Mouse (Mus musculus): ENCODE measurements at regions not wholly inside any gene's neighbourhood (a gene's known extent, or its start where the extent isn't known, plus 50 kb on each side); places are given as distances from the start of the nearest gene placed in this dataset.

- WGBS = 85% methylated on average over 1 of the region's 1 CpGs
- Histone ChIP-seq H3K4me2 (ENCODE audit: low read depth, low read length) (no peak overlapping the region), H3K9me3 (replicated peaks; ENCODE audit: control insufficient read depth, low read length) (no peaks in the 10 kb centered on the region), H3K36me3 (replicated peaks; ENCODE audit: control insufficient read depth, insufficient read depth, low read depth, low read length) (no peaks in the 10 kb centered on the region), H3K4me3 (ENCODE audit: low read depth, low read length) (no peak overlapping the region), H3K27me3 (ENCODE audit: control insufficient read depth, insufficient read depth, low read length) (no peaks in the 10 kb centered on the region), H3K9ac (replicated peaks; ENCODE audit: low read length) (no peak overlapping the region), H3K4me1 (ENCODE audit: control insufficient read depth, insufficient read depth, low read length) (no peaks in the 10 kb centered on the region), H3K27ac (replicated peaks; ENCODE audit: low read depth, low read length) (no peak overlapping the region)
- no peak for ATAC-seq (replicated peaks; ENCODE audit: insufficient number of reproducible peaks, low FRiP score, low TSS enrichment, low read depth)
- DNase-seq (ENCODE audit: low spot score) = no peak
Observed at GRCm38 (mm10) chr12:29180576-29180975, 347.6 kb upstream of the Myt1l start.

DNA sequence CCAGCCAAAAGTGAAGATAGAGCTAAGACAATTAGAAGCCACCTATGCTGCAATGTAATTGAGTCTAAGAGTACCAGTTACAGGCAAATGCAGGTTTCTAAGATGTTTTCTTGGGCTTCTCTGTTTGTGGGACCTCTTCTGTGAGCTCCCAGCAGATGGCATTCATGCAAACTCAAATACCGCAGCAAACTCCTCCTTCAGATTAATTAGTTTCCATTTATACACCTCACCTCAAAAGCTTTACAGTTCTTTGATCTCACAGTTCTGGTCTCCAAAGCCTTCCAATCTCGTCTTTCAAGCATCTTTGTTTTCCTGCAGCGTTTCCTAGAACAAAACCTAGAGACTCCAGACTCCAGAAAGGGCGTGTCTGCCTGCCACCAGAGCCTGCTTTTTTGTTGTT lies 340.6 kb upstream of the Myt1l start:
- no peak overlapping the region for H3K4me2 ChIP-seq (ENCODE audit: low read depth, low read length)
- H3K9me3 ChIP-seq (replicated peaks; ENCODE audit: control insufficient read depth, low read length) = no peaks in the 10 kb centered on the region
- WGBS = 64% methylated on average over 4 of the region's 4 CpGs
- no peak overlapping the region for H3K4me3 ChIP-seq (ENCODE audit: low read depth, low read length)
- no peaks in the 10 kb centered on the region for H3K36me3 ChIP-seq (replicated peaks; ENCODE audit: control insufficient read depth, insufficient read depth, low read depth, low read length)
- H3K27me3 ChIP-seq (ENCODE audit: control insufficient read depth, insufficient read depth, low read length) = no peaks in the 10 kb centered on the region
- no peak overlapping the region for H3K27ac ChIP-seq (replicated peaks; ENCODE audit: low read depth, low read length)
- no peak for ATAC-seq (replicated peaks; ENCODE audit: insufficient number of reproducible peaks, low FRiP score, low TSS enrichment, low read depth)
- no peak for DNase-seq (ENCODE audit: low spot score)
- no peaks in the 10 kb centered on the region for H3K4me1 ChIP-seq (ENCODE audit: control insufficient read depth, insufficient read depth, low read length)
- no peak overlapping the region for H3K9ac ChIP-seq (replicated peaks; ENCODE audit: low read length)

GRCm38 (mm10) chr12:29192391-29192790 lies 335.8 kb upstream of the Myt1l start:
- Histone ChIP-seq H3K9ac (replicated peaks; ENCODE audit: low read length) (no peak overlapping the region), H3K4me2 (ENCODE audit: low read depth, low read length) (no peak overlapping the region), H3K27me3 (ENCODE audit: control insufficient read depth, insufficient read depth, low read length) (no peaks in the 10 kb centered on the region), H3K27ac (replicated peaks; ENCODE audit: low read depth, low read length) (no peak overlapping the region), H3K4me1 (ENCODE audit: control insufficient read depth, insufficient read depth, low read length) (no peaks in the 10 kb centered on the region), H3K4me3 (ENCODE audit: low read depth, low read length) (no peak overlapping the region), H3K36me3 (replicated peaks; ENCODE audit: control insufficient read depth, insufficient read depth, low read depth, low read length) (no peaks in the 10 kb centered on the region), H3K9me3 (replicated peaks; ENCODE audit: control insufficient read depth, low read length) (no peaks in the 10 kb centered on the region)
- WGBS = 86% methylated on average over 3 of the region's 3 CpGs
- no peak for DNase-seq (ENCODE audit: low spot score)
- no peak for ATAC-seq (replicated peaks; ENCODE audit: insufficient number of reproducible peaks, low FRiP score, low TSS enrichment, low read depth)

DNA sequence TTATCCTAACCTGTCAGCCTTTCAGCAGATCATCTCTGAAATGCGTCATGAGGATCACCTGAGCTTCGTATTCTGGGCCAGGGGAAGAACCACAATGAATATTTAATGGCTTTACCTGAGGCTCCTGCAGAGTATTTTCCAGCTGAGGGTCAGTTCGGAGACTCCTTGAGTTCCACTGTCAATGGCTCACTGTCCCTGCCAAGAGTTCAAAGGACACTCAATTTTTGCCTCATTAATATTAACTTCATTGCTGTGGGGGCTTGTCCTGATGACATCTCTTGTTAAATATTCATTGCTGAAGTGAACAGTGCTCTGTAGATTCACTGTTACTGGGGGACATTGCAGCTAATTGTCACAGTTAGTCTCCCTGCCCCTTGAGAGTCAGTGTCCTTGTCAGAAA lies 316.2 kb upstream of the Myt1l start:
- no peak overlapping the region for H3K4me2 ChIP-seq (ENCODE audit: low read depth, low read length)
- no peak for ATAC-seq (replicated peaks; ENCODE audit: insufficient number of reproducible peaks, low FRiP score, low TSS enrichment, low read depth)
- no peaks in the 10 kb centered on the region for H3K4me1 ChIP-seq (ENCODE audit: control insufficient read depth, insufficient read depth, low read length)

DNA sequence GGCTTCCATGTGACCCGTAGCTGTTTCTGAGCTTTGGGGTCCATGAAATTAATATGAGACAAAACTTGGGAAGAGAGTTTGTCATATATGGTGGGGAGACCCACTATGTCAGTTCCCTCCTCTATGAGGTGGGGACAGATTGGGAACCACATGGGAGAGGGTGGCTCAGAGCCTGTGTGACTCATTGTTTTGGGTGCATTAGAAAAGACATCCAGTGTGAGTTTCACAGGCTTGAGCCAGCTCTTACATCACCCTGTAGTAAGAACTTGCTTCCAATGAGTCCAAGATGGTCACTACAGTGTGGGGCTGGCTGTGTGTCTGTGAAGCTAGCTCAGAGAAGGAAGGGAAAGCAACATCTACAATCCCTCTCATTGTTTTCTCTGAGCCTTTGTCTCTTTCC lies 314.6 kb upstream of the Myt1l start:
- no peaks in the 10 kb centered on the region for H3K9me3 ChIP-seq (replicated peaks; ENCODE audit: control insufficient read depth, low read length)
- no peaks in the 10 kb centered on the region for H3K4me1 ChIP-seq (ENCODE audit: control insufficient read depth, insufficient read depth, low read length)
- no peak overlapping the region for H3K27ac ChIP-seq (replicated peaks; ENCODE audit: low read depth, low read length)
- ATAC-seq (replicated peaks; ENCODE audit: insufficient number of reproducible peaks, low FRiP score, low TSS enrichment, low read depth) (no peak), DNase-seq (ENCODE audit: low spot score) (no peak)
- 92% methylated on average over 1 of the region's 1 CpGs for WGBS
- H3K4me2 ChIP-seq (ENCODE audit: low read depth, low read length) = no peak overlapping the region
- H3K27me3 ChIP-seq (ENCODE audit: control insufficient read depth, insufficient read depth, low read length) = no peaks in the 10 kb centered on the region
- H3K9ac ChIP-seq (replicated peaks; ENCODE audit: low read length) = no peak overlapping the region
- H3K36me3 ChIP-seq (replicated peaks; ENCODE audit: control insufficient read depth, insufficient read depth, low read depth, low read length) = no peaks in the 10 kb centered on the region
- H3K4me3 ChIP-seq (ENCODE audit: low read depth, low read length) = no peak overlapping the region

More for the DNA sequence above, 316.2 kb upstream of the Myt1l start:
- no peak for DNase-seq (ENCODE audit: low spot score)
- Histone ChIP-seq H3K9ac (replicated peaks; ENCODE audit: low read length) (no peak overlapping the region), H3K4me3 (ENCODE audit: low read depth, low read length) (no peak overlapping the region), H3K9me3 (replicated peaks; ENCODE audit: control insufficient read depth, low read length) (no peaks in the 10 kb centered on the region), H3K36me3 (replicated peaks; ENCODE audit: control insufficient read depth, insufficient read depth, low read depth, low read length) (no peaks in the 10 kb centered on the region), H3K27ac (replicated peaks; ENCODE audit: low read depth, low read length) (no peak overlapping the region), H3K27me3 (ENCODE audit: control insufficient read depth, insufficient read depth, low read length) (no peaks in the 10 kb centered on the region)
- WGBS = 59% methylated on average over 3 of the region's 3 CpGs

DNA sequence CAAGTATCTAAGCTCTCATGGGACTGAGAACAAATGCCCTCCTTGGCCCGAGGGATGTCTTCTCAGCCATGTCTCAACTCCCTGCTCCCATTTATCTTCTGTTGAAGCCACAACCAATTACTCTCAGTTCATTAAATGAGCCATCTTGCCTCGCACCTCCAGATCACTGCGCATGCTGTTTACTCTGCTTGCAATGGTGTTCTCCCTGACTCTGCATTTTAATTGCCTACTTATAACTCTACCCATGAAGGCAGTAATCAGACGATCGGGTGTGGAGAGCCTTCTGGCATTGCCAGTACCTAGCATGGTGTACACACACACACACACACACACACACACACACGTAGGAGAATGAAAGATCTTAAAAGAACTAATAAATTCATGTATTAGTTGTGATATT lies 306.1 kb upstream of the Myt1l start:
- Histone ChIP-seq H3K9ac (replicated peaks; ENCODE audit: low read length) (no peak overlapping the region), H3K4me3 (ENCODE audit: low read depth, low read length) (no peak overlapping the region), H3K9me3 (replicated peaks; ENCODE audit: control insufficient read depth, low read length) (no peaks in the 10 kb centered on the region), H3K27ac (replicated peaks; ENCODE audit: low read depth, low read length) (no peak overlapping the region), H3K4me2 (ENCODE audit: low read depth, low read length) (no peak overlapping the region), H3K36me3 (replicated peaks; ENCODE audit: control insufficient read depth, insufficient read depth, low read depth, low read length) (no peaks in the 10 kb centered on the region), H3K27me3 (ENCODE audit: control insufficient read depth, insufficient read depth, low read length) (no peaks in the 10 kb centered on the region), H3K4me1 (ENCODE audit: control insufficient read depth, insufficient read depth, low read length) (no peaks in the 10 kb centered on the region)
- no peak for DNase-seq (ENCODE audit: low spot score)
- no peak for ATAC-seq (replicated peaks; ENCODE audit: insufficient number of reproducible peaks, low FRiP score, low TSS enrichment, low read depth)
- 92% methylated on average over 6 of the region's 6 CpGs for WGBS

GRCm38 (mm10) chr12:29226001-29226400 lies 302.2 kb upstream of the Myt1l start:
- Histone ChIP-seq H3K9ac (replicated peaks; ENCODE audit: low read length) (no peak overlapping the region), H3K27me3 (ENCODE audit: control insufficient read depth, insufficient read depth, low read length) (no peaks in the 10 kb centered on the region), H3K4me1 (ENCODE audit: control insufficient read depth, insufficient read depth, low read length) (no peaks in the 10 kb centered on the region), H3K27ac (replicated peaks; ENCODE audit: low read depth, low read length) (no peak overlapping the region), H3K9me3 (replicated peaks; ENCODE audit: control insufficient read depth, low read length) (no peaks in the 10 kb centered on the region), H3K4me3 (ENCODE audit: low read depth, low read length) (no peak overlapping the region), H3K36me3 (replicated peaks; ENCODE audit: control insufficient read depth, insufficient read depth, low read depth, low read length) (no peaks in the 10 kb centered on the region), H3K4me2 (ENCODE audit: low read depth, low read length) (no peak overlapping the region)
- 48% methylated on average over 1 of the region's 1 CpGs for WGBS
- ATAC-seq (replicated peaks; ENCODE audit: insufficient number of reproducible peaks, low FRiP score, low TSS enrichment, low read depth) (no peak), DNase-seq (ENCODE audit: low spot score) (no peak)

GRCm38 (mm10) chr12:29232492-29233447 lies 295.4 kb upstream of the Myt1l start:
- no peak for ATAC-seq (replicated peaks; ENCODE audit: insufficient number of reproducible peaks, low FRiP score, low TSS enrichment, low read depth)
- no peak overlapping the region for H3K27ac ChIP-seq (replicated peaks; ENCODE audit: low read depth, low read length)

More at GRCm38 (mm10) chr12:29232492-29233447, 295.4 kb upstream of the Myt1l start:
- no peaks in the 10 kb centered on the region for H3K4me1 ChIP-seq (ENCODE audit: control insufficient read depth, insufficient read depth, low read length)
- H3K4me2 ChIP-seq (ENCODE audit: low read depth, low read length) = no peak overlapping the region
- DNase-seq (ENCODE audit: low spot score) = no peak
- no peak overlapping the region for H3K9ac ChIP-seq (replicated peaks; ENCODE audit: low read length)
- no peaks in the 10 kb centered on the region for H3K9me3 ChIP-seq (replicated peaks; ENCODE audit: control insufficient read depth, low read length)
- 41% methylated on average over 16 of the region's 16 CpGs for WGBS
- H3K4me3 ChIP-seq (ENCODE audit: low read depth, low read length) = no peak overlapping the region
- H3K36me3 ChIP-seq (replicated peaks; ENCODE audit: control insufficient read depth, insufficient read depth, low read depth, low read length) = no peaks in the 10 kb centered on the region
- no peaks in the 10 kb centered on the region for H3K27me3 ChIP-seq (ENCODE audit: control insufficient read depth, insufficient read depth, low read length)

Measured in embryonic facial prominence, embryonic 11.5 days (tissue).